Comparison of ENCODE assay signal across 7 mouse cellular contexts in the genomic region with DNA sequence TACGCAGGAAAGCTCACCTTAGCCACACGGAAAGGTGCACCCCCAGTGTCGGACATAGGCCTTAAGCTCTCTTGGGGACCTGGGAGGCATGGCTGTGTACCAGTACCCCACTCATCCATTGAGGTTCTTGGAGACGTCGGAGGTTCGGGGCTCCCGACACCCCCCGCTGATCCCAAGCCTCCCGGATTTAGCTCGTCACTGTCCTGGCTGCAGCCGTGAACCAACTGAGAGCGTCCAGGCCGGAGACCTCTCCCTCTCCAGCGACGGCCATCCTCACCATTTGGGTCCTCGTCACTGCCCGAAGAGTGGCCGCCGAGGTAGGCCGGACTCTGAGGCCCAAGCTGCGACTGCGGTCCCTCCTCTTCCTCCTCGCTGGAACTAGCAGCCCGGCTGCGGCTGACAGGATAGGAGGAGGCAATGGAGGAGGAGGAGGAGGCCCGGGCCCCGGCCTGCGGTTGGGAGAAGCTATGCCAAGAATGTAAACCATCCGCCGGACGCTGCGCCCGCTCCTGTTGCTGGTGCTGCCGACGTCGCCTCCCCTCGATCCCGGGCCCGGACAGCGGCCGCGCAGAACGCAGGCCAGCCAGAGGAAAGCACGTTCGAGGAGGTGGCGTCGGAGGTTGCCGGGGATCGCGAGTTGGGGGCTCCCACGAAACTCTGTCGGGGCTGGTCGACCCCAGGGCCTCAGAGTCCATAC. TPM values are rescaled to one million over a fixed set of nuclear protein-coding genes. Genes with fewer than 3 reads are reported as not detected.
DNase-seq lines count a peak whose midpoint lies in the region; ATAC-seq and TF ChIP-seq lines count a peak whose summit lies in the region.

No protein-coding gene starts in this region.

- peaks cover 72% of the 10 kb centered on the region for H3K4me1 ChIP-seq in heart, embryonic 10.5 days
- H3K4me1 ChIP-seq in kidney, embryonic 15.5 days: peaks cover 65% of the 10 kb centered on the region

- 0 out of 2 replicates have a peak, but pooled peaks cover 9% of the 10 kb centered on the region for H3K27me3 ChIP-seq in heart, embryonic 10.5 days (ENCODE audit: insufficient read depth, poor library complexity, severe bottlenecking)
- H3K27me3 ChIP-seq in kidney, embryonic 15.5 days: no peaks in the 10 kb centered on the region

- no peak for TF ChIP-seq CTCF in brain, embryonic 14.5 days (IDR thresholded peaks at IDR 0.05; ENCODE audit: borderline replicate concordance, extremely low read depth, insufficient read depth, insufficient read length)

- peak overlapping the region; percentile 94 for H3K27ac ChIP-seq in heart, embryonic 10.5 days
- peak overlapping the region; percentile 100 for H3K27ac ChIP-seq in kidney, embryonic 15.5 days

- DNase-seq in NIH3T3 (ENCODE audit: low read depth): peak; percentile 88
- peak; percentile 57 for DNase-seq in brain, embryonic 14.5 days (ENCODE audit: low read depth)
- DNase-seq in heart, embryonic 10.5 days (ENCODE audit: low spot score): peak; percentile 94
- DNase-seq in lung, postnatal 25 days (ENCODE audit: low spot score): peak; percentile 83
- peak; percentile 59 for DNase-seq in testis, postnatal 14 days (ENCODE audit: low spot score)
- no peak for DNase-seq in frontal cortex, adult 2 months (ENCODE audit: extremely low spot score in 1 of 2, low spot score in 1 of 2)

- 2% methylated on average over 51 of the region's 53 CpGs for WGBS in heart, embryonic 10.5 days
- WGBS in kidney, embryonic 15.5 days: 5% methylated on average over 53 of the region's 53 CpGs

- ATAC-seq in kidney, embryonic 15.5 days (replicated peaks; ENCODE audit: low FRiP score): no peak

- H3K9me3 ChIP-seq in heart, embryonic 10.5 days: no peaks in the 10 kb centered on the region
- H3K9me3 ChIP-seq in kidney, embryonic 15.5 days (replicated peaks): no peaks in the 10 kb centered on the region

- no peak for TF ChIP-seq POLR2A in brain, embryonic 14.5 days (IDR thresholded peaks at IDR 0.05; ENCODE audit: borderline replicate concordance, extremely low read depth, insufficient read depth, insufficient read length, poor library complexity, severe bottlenecking)

- peak overlapping the region; percentile 87 for H3K4me3 ChIP-seq in heart, embryonic 10.5 days
- H3K4me3 ChIP-seq in kidney, embryonic 15.5 days (replicated peaks): peak overlapping the region; percentile 83

- peaks cover 8% of the 10 kb centered on the region for H3K36me3 ChIP-seq in heart, embryonic 10.5 days
- peaks cover 14% of the 10 kb centered on the region for H3K36me3 ChIP-seq in kidney, embryonic 15.5 days

- H3K9ac ChIP-seq in kidney, embryonic 15.5 days: peak overlapping the region; percentile 95

- peak overlapping the region; percentile 87 for H3K4me2 ChIP-seq in kidney, embryonic 15.5 days

RNA-seq across cellular contexts. Expression of a gene that starts 1.1 kb away (rescaled TPM):
- polyA plus RNA-seq in brain, embryonic 14.5 days (2012; rRNA removed): 20.8 and 30.3 TPM in 2 replicates
- 7.9 and 10.1 TPM in 2 replicates for polyA plus RNA-seq in heart, embryonic 10.5 days (2016; fragmentation: Nextera tagmentation; extraction: Ambion mirVana)
- polyA plus RNA-seq in kidney, embryonic 15.5 days (2015; fragmentation: Nextera tagmentation; extraction: Ambion mirVana): 9.1 and 12.2 TPM in 2 replicates
- polyA plus RNA-seq in frontal cortex, adult 2 months (2012; rRNA removed): 74.9 and 86.0 TPM in 2 replicates

RNA-seq across cellular contexts. Expression of a gene that starts 43.7 kb away (rescaled TPM):
- polyA plus RNA-seq in brain, embryonic 14.5 days (2012; rRNA removed): 3.2 and 3.6 TPM in 2 replicates
- polyA plus RNA-seq in heart, embryonic 10.5 days (2016; fragmentation: Nextera tagmentation; extraction: Ambion mirVana): 0.97 and 1.2 TPM in 2 replicates
- polyA plus RNA-seq in kidney, embryonic 15.5 days (2015; fragmentation: Nextera tagmentation; extraction: Ambion mirVana): 5.2 TPM in 2 replicates
- polyA plus RNA-seq in frontal cortex, adult 2 months (2012; rRNA removed): 3.4 and 4.1 TPM in 2 replicates

Comparison
In these comparisons a context has a peak if more than half of its experiments do, and no peak if none do; other contexts are left out.
1. DNase-seq: peak in NIH3T3 (single experiment), brain, embryonic 14.5 days (single experiment), heart, embryonic 10.5 days (single experiment), lung, postnatal 25 days (single experiment) and testis, postnatal 14 days (single experiment); none in frontal cortex, adult 2 months (0 of 2).